Mouse (Mus musculus) midbrain, embryonic 11.5 days (tissue): ENCODE results near the gene Gm17087. TPM values are rescaled to one million over a fixed set of nuclear protein-coding genes. Genes with fewer than 3 reads are reported as not detected.

Source experiments
- ATAC-seq: fragments of 200-750 bp; cut with Nextera tagmentation; 2 replicates; pipeline ENCODE4 v1.8.0; 2017; ENCODE audit warnings: moderate TSS enrichment, moderate library complexity; ENCODE audit not compliant: low FRiP score
- DNase-seq: peaks from one replicate; pipeline ENCODE4 v3.0.0; 2015; ENCODE audit warnings: low spot score; ENCODE audit errors: missing footprints
- H3K27ac ChIP-seq: fragments of 300-500 bp; sonication (generic); 2 replicates; pipeline ENCODE4 v1.5.1; 2014; ENCODE audit warnings: low read depth, low read length
- H3K27me3 ChIP-seq: fragments of 300-500 bp; sonication (generic); 2 replicates; pipeline ENCODE4 v1.6.1; 2014; ENCODE audit warnings: mild to moderate bottlenecking, low read length, moderate library complexity, mixed read lengths; ENCODE audit not compliant: control insufficient read depth, insufficient read depth
- H3K36me3 ChIP-seq: fragments of 300-500 bp; sonication (generic); 2 replicates; pipeline ENCODE4 v1.6.1; 2014; ENCODE audit warnings: mild to moderate bottlenecking, low read length, moderate library complexity, mixed read lengths; ENCODE audit not compliant: control insufficient read depth, insufficient read depth
- H3K4me1 ChIP-seq: fragments of 300-500 bp; sonication (generic); 2 replicates; pipeline ENCODE4 v1.6.1; 2014; ENCODE audit warnings: low read length; ENCODE audit not compliant: control insufficient read depth, insufficient read depth
- H3K4me2 ChIP-seq: fragments of 300-500 bp; sonication (generic); 2 replicates; pipeline ENCODE4 v1.6.1; 2014; ENCODE audit warnings: mild to moderate bottlenecking, moderate library complexity
- H3K4me3 ChIP-seq: fragments of 300-500 bp; sonication (generic); 2 replicates; pipeline ENCODE4 v1.5.1; 2014; ENCODE audit warnings: low read depth, low read length
- H3K9ac ChIP-seq: fragments of 300-500 bp; sonication (generic); 2 replicates; pipeline ENCODE4 v1.6.1; 2014; ENCODE audit warnings: low read length
- H3K9me3 ChIP-seq: fragments of 300-500 bp; sonication (generic); 2 replicates; pipeline ENCODE4 v1.6.1; 2016; ENCODE audit warnings: low read length; ENCODE audit not compliant: control insufficient read depth
- WGBS: fragments of 180-500 bp; shearing (Covaris S2); extraction: QIAGEN DNeasy Blood & Tissue Kit; methylation state at CpG from one replicate; pipeline ENCODE4 v1.1.7; 2014; 5-methylcytosine and 5-hydroxymethylcytosine counted together
- polyA plus RNA-seq: library from polyadenylated mRNA; unstranded; fragments of >200 nt; fragmentation: Nextera tagmentation; extraction: Ambion mirVana; gene quantifications from 2 replicates; pipeline ENCODE4 v1.2.1, GENCODE M21; 2014

The Gm17087 gene
- polyA plus RNA-seq, 1 experiment from 2014 or later: not detected

DNA sequence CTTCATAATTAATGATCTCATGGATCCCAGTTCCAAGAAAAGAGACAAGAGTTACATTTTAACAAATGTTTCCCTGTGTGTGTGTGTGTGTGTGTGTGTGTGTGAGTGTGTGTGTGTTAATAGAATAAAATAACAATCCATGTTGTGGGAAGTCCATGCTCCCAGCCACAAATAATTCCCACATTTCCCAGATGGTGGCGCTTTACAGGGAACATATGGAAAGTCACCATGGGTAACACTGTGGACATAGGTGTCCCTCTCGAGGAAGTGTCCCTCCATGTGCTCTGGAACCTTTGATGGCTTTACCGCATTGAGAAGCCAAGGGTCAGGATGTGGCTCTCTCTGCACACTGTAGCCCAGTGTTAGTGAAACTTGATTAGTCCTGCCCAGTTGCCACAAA lies 38.1 kb downstream of the Gm17087 start:
- H3K9me3 ChIP-seq: no peaks in the 10 kb centered on the region
- no peak overlapping the region for H3K9ac ChIP-seq
- H3K4me3 ChIP-seq: no peak overlapping the region
- ATAC-seq: no peak
- H3K27ac ChIP-seq: no peak overlapping the region
- DNase-seq: no peak
- peaks cover 21% of the 10 kb centered on the region for H3K27me3 ChIP-seq
- WGBS: 73% methylated on average over 3 of the region's 3 CpGs
- peaks cover 7% of the 10 kb centered on the region; the same call in 1 of the 2 replicates for H3K4me1 ChIP-seq
- H3K4me2 ChIP-seq: no peak overlapping the region
- H3K36me3 ChIP-seq: no peaks in the 10 kb centered on the region

DNA sequence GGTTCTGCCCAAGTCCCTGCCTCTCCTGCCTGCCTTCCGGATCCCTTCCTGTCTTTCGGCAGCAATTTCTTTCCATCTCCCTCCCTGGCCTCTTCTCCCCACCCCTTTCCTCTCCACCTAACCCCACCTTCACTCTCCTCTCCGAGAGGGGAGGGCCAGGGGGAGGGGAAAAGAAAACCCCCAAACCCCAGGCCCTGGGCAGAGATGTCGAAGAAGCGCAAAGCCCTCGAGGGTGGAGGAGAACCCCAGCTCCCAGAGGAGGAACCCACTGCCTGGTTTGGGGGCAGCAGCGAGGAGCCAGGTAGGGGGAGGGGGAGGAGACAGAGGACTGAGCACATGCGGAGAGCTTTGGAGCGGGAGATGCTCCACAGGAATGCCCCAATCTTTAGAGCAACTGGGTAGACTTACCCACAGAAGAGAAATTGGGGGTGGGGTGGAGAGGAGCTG lies 39.9 kb downstream of the Gm17087 start:
- DNase-seq: peak; percentile 78
- WGBS: 12% methylated on average over 9 of the region's 9 CpGs
- no peaks in the 10 kb centered on the region for H3K9me3 ChIP-seq
- H3K9ac ChIP-seq: no peak overlapping the region
- peaks cover 7% of the 10 kb centered on the region; the same call in 1 of the 2 replicates for H3K4me1 ChIP-seq
- no peaks in the 10 kb centered on the region for H3K36me3 ChIP-seq
- no peak overlapping the region for H3K4me3 ChIP-seq
- peaks cover 21% of the 10 kb centered on the region for H3K27me3 ChIP-seq
- ATAC-seq: no peak
- H3K27ac ChIP-seq: no peak overlapping the region
- H3K4me2 ChIP-seq: no peak overlapping the region

DNA sequence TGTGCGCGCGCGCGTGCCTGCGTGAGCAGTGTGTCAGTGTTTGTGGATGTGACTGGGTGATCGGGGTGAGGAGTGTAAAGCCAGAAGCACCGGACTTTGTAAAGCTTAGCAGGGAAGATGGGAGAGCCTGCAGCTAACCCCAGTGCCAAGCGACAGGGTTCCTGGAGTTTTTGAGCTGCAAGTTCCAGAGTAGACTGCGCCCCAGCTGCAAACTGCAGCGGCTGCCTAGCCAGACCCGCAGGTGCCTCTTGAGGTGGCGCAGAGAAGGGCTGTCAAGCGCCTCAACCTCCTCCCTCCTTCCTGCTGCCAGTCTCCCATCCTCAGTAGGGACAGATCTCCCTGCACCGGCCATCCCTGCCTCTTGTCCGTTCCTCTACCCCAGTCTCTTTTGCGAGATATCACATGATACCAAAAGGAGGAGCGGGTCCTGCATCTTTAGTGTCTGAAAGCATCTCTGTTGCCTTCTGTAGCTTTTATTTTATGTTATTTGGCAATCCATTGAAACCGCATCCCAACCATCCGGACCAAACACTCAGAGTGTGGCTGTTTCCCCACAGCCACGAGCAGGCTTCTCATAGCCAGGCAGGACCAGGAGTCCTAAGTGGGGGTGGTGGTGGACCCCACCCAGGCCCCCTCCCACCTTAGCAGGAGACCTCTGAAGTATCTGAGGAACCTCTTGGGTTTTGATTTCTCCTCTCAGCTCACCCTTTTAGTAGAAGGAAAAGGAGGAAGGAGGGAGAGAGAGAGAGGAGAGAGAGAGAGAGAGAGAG lies 40.6 kb downstream of the Gm17087 start:
- Histone ChIP-seq H3K4me1 (peaks cover 7% of the 10 kb centered on the region; the same call in 1 of the 2 replicates), H3K27me3 (peaks cover 21% of the 10 kb centered on the region), H3K27ac (no peak overlapping the region), H3K36me3 (no peaks in the 10 kb centered on the region), H3K4me3 (peak overlapping the region; percentile 51), H3K9ac (no peak overlapping the region), H3K9me3 (no peaks in the 10 kb centered on the region), H3K4me2 (peak overlapping the region; percentile 94)
- DNase-seq (peak; percentile 94), ATAC-seq (no peak)
- 4% methylated on average over 21 of the region's 21 CpGs for WGBS

GRCm38 (mm10) chr17:8525225-8525721 lies 41.5 kb downstream of the Gm17087 start, which contains the start of gene Pde10a:
Gene Pde10a, plus strand, starts transcription at chr17:8525372.
- peak within 1 kb of the TSS; percentile 94 for H3K4me2 ChIP-seq
- peak within 1 kb of the TSS; percentile 51 for H3K4me3 ChIP-seq
- H3K9me3 ChIP-seq: no peaks in the 10 kb centered on the region
- peaks cover 21% of the 10 kb centered on the region for H3K27me3 ChIP-seq
- H3K27ac ChIP-seq: no peak within 1 kb of the TSS
- H3K9ac ChIP-seq: peak within 1 kb of the TSS; percentile 68
- ATAC-seq (peak; percentile 64; the same call in 1 of the 2 replicates), DNase-seq (peak; percentile 95)
- no peaks in the 10 kb centered on the region for H3K36me3 ChIP-seq
- H3K4me1 ChIP-seq: peaks cover 7% of the 10 kb centered on the region; the same call in 1 of the 2 replicates
- WGBS: 4% methylated on average over 22 of the region's 22 CpGs

- WGBS: under 1% methylated on average over 40 of the region's 45 CpGs
- ATAC-seq (peak; percentile 93), DNase-seq (no peak)
- peak overlapping the region; percentile 68 for H3K9ac ChIP-seq
- H3K9me3 ChIP-seq: no peaks in the 10 kb centered on the region
- H3K36me3 ChIP-seq: no peaks in the 10 kb centered on the region
- no peak overlapping the region for H3K27ac ChIP-seq
- peak overlapping the region; percentile 51 for H3K4me3 ChIP-seq
- peak overlapping the region; percentile 94 for H3K4me2 ChIP-seq
- peaks cover 7% of the 10 kb centered on the region; the same call in 1 of the 2 replicates for H3K4me1 ChIP-seq
- H3K27me3 ChIP-seq: peaks cover 21% of the 10 kb centered on the region
Measured at GRCm38 (mm10) chr17:8524387-8525165, 42.2 kb downstream of the Gm17087 start.

GRCm38 (mm10) chr17:8523986-8524385 lies 42.8 kb downstream of the Gm17087 start:
- no peak for DNase-seq
- ATAC-seq: peak; percentile 25; the same call in 1 of the 2 replicates
- Histone ChIP-seq H3K27me3 (peaks cover 21% of the 10 kb centered on the region), H3K4me1 (peaks cover 7% of the 10 kb centered on the region; the same call in 1 of the 2 replicates), H3K4me3 (peak overlapping the region; percentile 51), H3K36me3 (no peaks in the 10 kb centered on the region), H3K4me2 (peak overlapping the region; percentile 94), H3K9me3 (no peaks in the 10 kb centered on the region), H3K9ac (peak overlapping the region; percentile 68), H3K27ac (no peak overlapping the region)
- 7% methylated on average over 3 of the region's 3 CpGs for WGBS

DNA sequence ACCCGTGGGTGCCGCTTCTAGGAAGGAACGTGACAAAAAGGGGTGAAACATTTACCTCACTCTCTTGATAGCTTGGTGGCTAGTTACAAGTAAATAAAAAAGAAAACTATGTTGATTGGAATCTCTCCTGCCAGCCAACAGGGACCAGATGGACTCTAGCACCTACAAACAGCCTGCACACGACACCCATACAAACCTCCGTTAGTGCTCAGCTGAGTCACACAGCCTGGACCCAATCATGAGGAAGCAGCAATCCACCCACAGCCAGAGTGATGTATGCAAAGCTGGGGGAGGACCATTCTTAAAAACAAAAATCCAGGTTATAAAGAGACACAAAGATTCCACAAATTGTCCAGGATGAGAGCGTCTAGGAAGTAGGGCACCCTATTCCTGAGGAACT lies 50.7 kb downstream of the Gm17087 start:
- DNase-seq: no peak
- 87% methylated on average over 6 of the region's 6 CpGs for WGBS
- Histone ChIP-seq H3K27ac (no peak overlapping the region), H3K36me3 (no peaks in the 10 kb centered on the region), H3K9ac (no peak overlapping the region), H3K9me3 (no peaks in the 10 kb centered on the region), H3K4me3 (no peak overlapping the region), H3K27me3 (no peaks in the 10 kb centered on the region), H3K4me2 (no peak overlapping the region), H3K4me1 (no peaks in the 10 kb centered on the region)
- no peak for ATAC-seq
